Mouse (Mus musculus) testis, postnatal 14 days (tissue): ENCODE results near the gene Pafah2.
"Not testable (repeated sequence)": the region's sequence is repeated elsewhere in the genome, so short reads cannot be mapped to it uniquely, and the experiment has no call there.

ENCODE experiments used
- DNase-seq: peaks from one replicate; pipeline ENCODE4 v3.0.0; 2021; ENCODE audit warnings: low spot score

Pafah2 gene

DNA sequence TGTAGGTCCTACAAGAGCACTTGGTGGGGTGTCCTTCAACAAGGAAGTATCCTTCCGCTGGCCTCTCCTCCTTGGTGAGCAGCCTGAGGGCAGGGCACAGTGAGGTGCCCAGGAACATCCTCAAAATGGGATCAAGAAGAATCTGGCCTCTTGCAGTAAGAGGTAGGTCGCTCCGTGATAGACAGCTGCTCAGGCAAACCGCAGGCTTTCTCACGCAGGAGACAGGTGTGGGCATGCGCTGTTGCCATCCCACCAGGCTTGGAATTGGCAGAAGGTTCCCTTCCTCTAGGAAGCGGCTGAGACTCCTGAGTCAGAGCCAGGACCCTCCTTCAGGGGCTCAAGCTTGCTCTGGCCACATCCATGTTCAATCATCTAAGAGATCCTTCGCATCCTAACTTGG, 22.8 kb upstream of the Pafah2 start:
- no peak for DNase-seq

DNA sequence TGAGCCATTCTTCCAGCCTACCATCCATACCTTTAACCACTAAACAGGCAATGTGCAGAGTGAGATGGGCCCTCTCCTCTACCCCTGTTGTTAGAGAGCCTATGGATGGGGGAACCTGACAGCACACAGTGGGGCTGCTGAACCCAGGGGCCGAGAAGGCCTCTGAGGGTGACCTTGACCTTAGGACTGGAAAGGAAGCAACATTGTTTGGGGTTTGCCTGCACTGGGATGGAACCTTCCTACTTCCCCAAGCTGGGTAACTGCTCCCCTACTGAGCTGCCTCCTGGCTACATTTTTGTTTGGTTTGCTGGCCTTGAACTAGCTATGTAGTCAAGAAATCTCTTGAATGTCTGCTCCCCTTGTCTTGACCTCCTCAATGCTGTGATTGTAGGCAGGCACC, 21.8 kb upstream of the Pafah2 start:
- DNase-seq = no peak

- DNase-seq = no peak
These were observed 18.0 kb upstream of the Pafah2 start for GRCm38 (mm10) chr4:134378089-134378615.

GRCm38 (mm10) chr4:134379510-134379909, 16.6 kb upstream of the Pafah2 start:
- no peak for DNase-seq

DNA sequence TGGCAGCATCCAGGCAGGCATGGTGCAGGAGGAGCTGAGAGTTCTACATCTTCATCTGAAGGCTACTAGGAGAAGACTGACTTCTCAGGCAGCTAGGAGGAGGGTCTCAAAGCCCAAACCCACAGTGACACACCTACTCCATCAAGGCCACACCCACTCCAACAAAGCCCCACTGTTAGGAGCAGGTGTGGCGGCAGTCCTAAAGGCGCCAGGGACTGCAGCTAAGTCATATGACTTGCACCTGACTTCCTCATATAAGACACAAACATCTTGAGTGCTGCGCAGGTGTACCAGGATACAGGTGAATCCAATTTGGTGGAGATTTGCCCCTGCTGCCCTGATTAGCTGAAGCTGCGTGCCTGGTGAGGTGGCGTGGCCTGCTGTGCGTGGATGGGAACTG, 12.4 kb upstream of the Pafah2 start, which contains the start of gene Extl1:
Gene Extl1, minus strand, starts transcription at position 101 of the 400 bp plus-strand sequence.
- DNase-seq = not testable (repeated sequence)

- no peak for DNase-seq
These were observed 8.9 kb upstream of the Pafah2 start for GRCm38 (mm10) chr4:134387268-134387667.

DNA sequence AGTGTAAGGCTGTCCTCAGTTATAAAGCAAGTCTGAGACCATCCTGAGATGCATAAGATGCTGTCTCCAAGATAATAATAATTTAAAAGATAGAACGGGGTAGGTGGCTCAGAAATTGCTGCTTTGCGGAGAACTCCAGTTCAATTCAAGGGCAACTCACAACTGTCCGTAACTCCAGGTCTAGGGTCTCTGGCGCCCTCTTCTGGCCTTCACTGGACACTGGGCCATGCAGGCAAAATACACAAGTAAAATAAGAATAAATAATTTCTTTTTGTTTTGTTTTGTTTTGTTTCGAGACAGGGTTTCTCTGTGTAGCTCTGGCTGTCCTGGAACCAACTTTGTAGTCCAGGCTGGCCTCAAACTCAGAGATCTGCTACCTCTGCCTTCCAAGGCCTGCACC, 7.7 kb upstream of the Pafah2 start:
- no peak for DNase-seq

GRCm38 (mm10) chr4:134391636-134392035, 4.5 kb upstream of the Pafah2 start:
- no peak for DNase-seq

DNA sequence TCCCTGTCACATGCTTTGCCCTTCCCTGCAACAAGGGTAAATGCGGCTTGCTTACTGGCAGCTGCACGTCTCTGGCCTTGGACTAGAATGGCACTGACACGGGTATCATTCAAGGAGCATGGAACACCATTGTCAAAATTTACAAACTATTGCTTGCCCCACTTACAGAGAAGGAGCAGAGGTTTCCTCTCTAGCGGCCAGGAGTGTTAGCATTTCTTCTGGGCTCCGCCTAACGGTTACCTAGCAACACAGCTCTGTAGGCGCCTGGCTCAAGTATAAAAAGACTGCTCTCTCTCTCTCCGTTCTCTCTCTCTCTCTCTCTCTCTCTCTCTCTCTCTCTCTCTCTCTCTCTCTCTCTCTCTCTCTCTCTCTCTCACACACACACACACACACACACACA, 3.5 kb upstream of the Pafah2 start:
- DNase-seq = no peak

- no peak for DNase-seq
These were observed 3.1 kb upstream of the Pafah2 start for GRCm38 (mm10) chr4:134393026-134393425.

DNA sequence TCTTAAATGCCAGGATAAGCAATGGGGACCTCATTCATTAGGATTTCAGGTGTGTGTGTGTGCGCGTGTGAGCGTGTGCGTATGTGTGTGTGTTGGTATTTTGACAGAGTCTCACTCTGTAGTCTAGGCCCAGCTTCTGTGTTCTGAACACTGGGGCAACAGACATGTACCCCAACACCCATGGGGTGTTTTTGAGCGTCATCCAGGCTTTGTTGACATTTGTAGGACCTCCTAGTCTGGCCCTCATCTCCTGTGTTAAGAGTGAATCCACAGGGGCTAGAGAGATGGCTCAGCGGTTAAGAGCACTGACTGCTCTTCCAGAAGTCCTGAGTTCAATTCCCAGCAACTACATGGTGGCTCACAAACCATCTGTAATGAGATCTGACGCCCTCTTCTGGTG, 978 bp upstream of the Pafah2 start:
- DNase-seq = no peak

DNA sequence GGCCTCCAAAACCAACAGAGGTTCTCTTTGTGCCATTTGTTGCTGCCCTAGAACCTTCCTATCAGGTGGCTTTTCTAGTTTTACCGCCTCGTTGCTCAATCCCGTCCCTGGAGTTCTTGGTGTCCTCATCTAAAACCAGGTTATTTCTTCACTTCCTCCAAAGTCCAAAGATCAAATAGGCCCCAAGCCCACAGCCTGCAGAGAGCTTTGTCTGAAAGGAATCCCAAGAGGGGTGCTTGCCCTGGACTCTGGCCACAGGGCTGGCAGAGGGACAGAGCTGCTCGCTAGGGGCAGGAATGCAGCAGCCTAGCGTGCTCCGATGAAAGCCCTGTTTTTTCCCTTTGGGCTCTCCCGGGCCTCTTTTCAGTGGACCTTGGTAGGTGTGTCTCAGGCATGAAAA, 1.0 kb downstream of the Pafah2 start:
- peak; percentile 59 for DNase-seq

DNA sequence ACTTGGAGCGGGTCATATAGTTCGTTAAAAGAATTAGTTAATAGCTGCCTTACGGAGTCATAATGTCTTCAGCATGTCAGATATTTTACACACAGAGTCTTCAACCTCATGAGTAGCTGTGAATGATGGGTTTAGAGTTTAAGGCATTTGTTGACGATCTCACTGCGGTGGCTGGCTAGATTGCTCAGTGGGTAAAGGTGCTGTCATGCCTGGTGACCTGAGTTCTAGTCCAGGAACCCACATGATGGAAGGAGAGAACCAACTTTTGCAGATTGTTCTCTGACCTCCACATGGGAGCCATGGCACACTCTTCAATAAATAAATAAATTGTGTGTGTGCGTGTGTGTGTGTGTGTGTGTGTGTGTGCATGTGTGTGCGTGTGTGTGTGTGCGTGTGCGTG, 1.6 kb downstream of the Pafah2 start:
- no peak for DNase-seq

- DNase-seq = no peak
These were observed 4.1 kb downstream of the Pafah2 start for GRCm38 (mm10) chr4:134400206-134400605.

- peak; percentile 67 for DNase-seq
These were observed 5.1 kb downstream of the Pafah2 start for GRCm38 (mm10) chr4:134401181-134401661.

DNA sequence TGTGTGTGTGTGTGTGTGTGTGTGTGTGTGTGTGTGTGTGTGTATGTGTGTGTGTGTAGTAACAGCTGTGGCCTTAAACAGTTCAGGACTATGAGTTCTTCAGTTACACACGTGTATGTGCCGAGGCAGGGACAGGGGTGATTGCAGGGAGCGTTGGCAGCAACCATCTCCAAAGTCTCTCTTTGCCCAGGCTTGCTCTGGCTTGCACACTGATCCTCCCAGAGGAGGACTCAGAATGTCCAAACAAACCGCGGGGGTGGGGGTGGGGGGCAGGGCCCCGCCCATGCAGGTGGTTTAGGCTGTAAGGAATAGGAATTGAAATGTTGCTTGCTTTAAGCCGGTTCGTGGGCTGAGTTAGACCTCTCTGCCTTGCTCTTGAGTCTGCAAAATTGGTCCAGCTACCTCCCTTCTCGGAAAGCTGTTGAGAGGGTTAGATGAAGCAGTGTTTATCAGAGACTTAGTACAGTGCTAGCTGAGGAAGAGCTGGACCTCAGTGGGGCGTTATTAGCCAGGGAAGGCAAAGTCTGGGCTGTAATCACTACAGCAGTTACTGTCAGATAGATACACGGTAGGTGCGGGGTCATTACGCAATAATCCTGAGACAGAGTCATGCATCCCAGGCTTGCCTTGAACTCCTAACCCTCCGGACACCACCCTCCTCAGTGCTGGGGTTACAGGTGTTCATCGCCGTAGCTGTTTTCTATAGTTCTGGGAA, 5.9 kb downstream of the Pafah2 start:
- DNase-seq = no peak

GRCm38 (mm10) chr4:134402571-134403262, 6.6 kb downstream of the Pafah2 start:
- DNase-seq = peak; percentile 55

DNA sequence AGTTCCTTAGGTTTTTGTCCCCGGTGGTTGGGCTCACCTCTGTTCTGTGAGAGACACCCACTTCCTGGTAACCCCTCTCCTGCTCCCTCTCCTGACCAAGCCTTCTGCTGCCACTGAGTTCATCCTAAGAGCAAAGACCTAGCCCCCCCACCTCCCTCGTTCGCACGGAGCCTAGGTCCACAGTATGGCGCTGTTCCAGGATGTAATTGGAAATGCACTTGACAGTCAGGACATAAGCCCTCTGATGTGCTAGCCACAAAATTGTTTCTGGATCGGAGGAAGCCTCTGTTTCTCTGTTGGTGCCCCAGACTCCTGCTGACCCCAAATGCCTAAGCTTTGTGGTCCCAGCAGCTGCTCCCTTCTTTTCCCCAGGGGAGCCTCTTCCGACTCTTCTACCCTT, 7.6 kb downstream of the Pafah2 start:
- no peak for DNase-seq

- DNase-seq = peak; percentile 59
These were observed 13.2 kb downstream of the Pafah2 start for GRCm38 (mm10) chr4:134409286-134409685.

- peak; percentile 33 for DNase-seq
These were observed 20.1 kb downstream of the Pafah2 start for GRCm38 (mm10) chr4:134416177-134416576.

DNA sequence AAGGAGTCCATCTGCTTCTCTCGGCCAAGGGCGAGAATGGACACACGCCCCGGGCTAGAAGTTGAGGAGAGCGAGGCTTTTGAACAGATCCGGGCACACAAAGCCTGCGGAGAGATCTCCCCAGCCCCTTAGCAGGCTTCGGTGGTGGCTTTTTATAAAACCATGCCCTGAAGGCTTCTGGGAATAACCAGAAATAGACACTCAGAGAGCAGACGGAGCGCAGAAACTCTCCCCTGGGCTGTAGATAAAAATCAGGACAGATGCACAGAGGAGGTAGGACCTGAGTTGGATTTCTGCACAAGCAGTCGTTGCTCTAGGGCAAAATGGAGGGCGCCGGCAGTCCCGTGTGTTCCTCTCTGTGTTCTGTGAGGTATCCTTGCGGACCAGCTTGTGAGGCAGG, 20.5 kb downstream of the Pafah2 start:
- no peak for DNase-seq

GRCm38 (mm10) chr4:134417111-134417510, 21.0 kb downstream of the Pafah2 start:
- DNase-seq = no peak

- DNase-seq = no peak
These were observed 25.9 kb downstream of the Pafah2 start for GRCm38 (mm10) chr4:134421971-134422370.
